Mouse (Mus musculus) bone marrow macrophage, adult 2 months (primary cell): ENCODE results near the gene Slc22a6.

ENCODE experiments used
- CTCF ChIP-seq: IDR thresholded peaks from 2 replicates; pipeline ENCODE4 v1.5.1; 2012; ENCODE audit warnings: low read depth, mild to moderate bottlenecking, low read length, moderate library complexity
- POLR2A ChIP-seq: IDR thresholded peaks from 2 replicates; pipeline ENCODE4 v1.6.1; 2012; ENCODE audit warnings: mild to moderate bottlenecking, low read depth, low read length, borderline replicate concordance

DNA sequence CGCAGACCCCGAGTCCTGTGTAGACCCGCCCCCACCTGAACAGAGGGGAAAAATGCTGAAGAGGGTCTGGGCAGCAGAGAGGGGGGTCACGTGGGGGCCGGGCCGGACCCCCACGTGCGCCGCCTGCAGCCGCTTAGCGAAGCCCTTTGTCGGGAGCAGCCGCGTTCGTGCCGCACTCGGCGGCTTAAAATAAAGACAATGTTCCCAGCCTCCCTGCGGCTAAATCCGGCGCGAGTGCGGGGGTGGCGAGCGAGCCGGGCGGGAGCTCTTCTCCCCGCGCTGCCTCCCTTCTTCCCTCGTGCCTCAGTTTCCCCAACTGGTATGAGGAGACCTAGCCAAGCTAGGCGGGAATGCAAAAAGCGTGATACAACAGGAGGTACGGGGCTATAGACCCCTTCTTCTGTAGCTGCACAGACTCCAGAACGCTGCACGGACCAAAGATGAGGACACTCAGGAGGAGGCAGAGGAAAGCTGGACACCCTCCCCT is 44.0 kb downstream of the Slc22a6 start:
- TF ChIP-seq CTCF (no peak), POLR2A (no peak)
